ENCODE assay signal across 11 mouse cellular contexts in genomic region chr5:23919892-23920731, GRCm38 (mm10).
DNase-seq lines count a peak whose midpoint lies in the region; ATAC-seq lines count a peak whose summit lies in the region.
"Had no signal": no experiment of that assay in that cellular context is flagged by ENCODE, and none has a peak within 500 bp of the region (broad histone marks: within the 10 kb centered on the region; RNA-seq: fewer than 3 reads in every experiment).

No protein-coding gene starts in this region.

- no peak overlapping the region for H3K9ac ChIP-seq in hindbrain, embryonic 16.5 days (ENCODE audit: low read depth, low read length)
- H3K9ac ChIP-seq: hindbrain, embryonic 15.5 days had no signal

- no peak overlapping the region for H3K27ac ChIP-seq in hindbrain, embryonic 16.5 days (ENCODE audit: low read depth, low read length)
- no peak overlapping the region for H3K27ac ChIP-seq in hindbrain, embryonic 10.5 days
- H3K27ac ChIP-seq: hindbrain, embryonic 15.5 days had no signal

- 49% methylated on average over 7 of the region's 7 CpGs for WGBS in hindbrain, embryonic 16.5 days
- 83% methylated on average over 7 of the region's 7 CpGs for WGBS in hindbrain, embryonic 10.5 days

- no peaks in the 10 kb centered on the region for H3K36me3 ChIP-seq in hindbrain, embryonic 16.5 days (ENCODE audit: control insufficient read depth, insufficient read depth, low read length)
- H3K36me3 ChIP-seq in hindbrain, embryonic 10.5 days, result no peaks in the 10 kb centered on the region
- H3K36me3 ChIP-seq: hindbrain, embryonic 15.5 days had no signal

- no peak overlapping the region for H3K4me2 ChIP-seq in hindbrain, embryonic 16.5 days (ENCODE audit: low read length)
- H3K4me2 ChIP-seq: hindbrain, embryonic 15.5 days had no signal

- no peak overlapping the region for H3K4me3 ChIP-seq in hindbrain, embryonic 16.5 days (ENCODE audit: low read length)
- no peak overlapping the region for H3K4me3 ChIP-seq in hindbrain, embryonic 10.5 days
- H3K4me3 ChIP-seq: hindbrain, embryonic 15.5 days had no signal

- no peaks in the 10 kb centered on the region for H3K27me3 ChIP-seq in hindbrain, embryonic 16.5 days (replicated peaks; ENCODE audit: control insufficient read depth, insufficient read depth, low read length)
- H3K27me3 ChIP-seq in hindbrain, embryonic 10.5 days (ENCODE audit: insufficient read depth, poor library complexity, severe bottlenecking), result no peaks in the 10 kb centered on the region
- H3K27me3 ChIP-seq: hindbrain, embryonic 15.5 days had no signal

- no peaks in the 10 kb centered on the region for H3K9me3 ChIP-seq in hindbrain, embryonic 16.5 days (ENCODE audit: control insufficient read depth, low read length)
- H3K9me3 ChIP-seq in hindbrain, embryonic 10.5 days, result no peaks in the 10 kb centered on the region
- H3K9me3 ChIP-seq: hindbrain, embryonic 15.5 days had no signal

- DNase-seq in hindbrain, embryonic 10.5 days (ENCODE audit: low spot score), result no peak
- DNase-seq in retina, postnatal 1 day, result peak; percentile 11
- DNase-seq in retina, embryonic 14.5 days (ENCODE audit: low spot score), result no peak
- DNase-seq in kidney, postnatal 10 days, result peak; percentile 19
- DNase-seq in lung, postnatal 36 days, result peak; percentile 46
- no peak for DNase-seq in layer of hippocampus, adult 9-11 months
- no peak for DNase-seq in ovary, postnatal 10 days (ENCODE audit: low spot score)
- DNase-seq: adrenal gland, postnatal 36 days; cerebellum, adult 9-10 months had no signal

- 0 out of 2 replicates have a peak, but pooled peaks have one; percentile 45 for ATAC-seq in hindbrain, embryonic 16.5 days

- no peaks in the 10 kb centered on the region for H3K4me1 ChIP-seq in hindbrain, embryonic 16.5 days (ENCODE audit: control insufficient read depth, insufficient read depth, low read depth, low read length)
- H3K4me1 ChIP-seq in hindbrain, embryonic 10.5 days (replicated peaks), result no peaks in the 10 kb centered on the region

Comparison
In these comparisons a context has a peak if more than half of its experiments do, and no peak if none do; other contexts are left out.
1. DNase-seq: peak in retina, postnatal 1 day (single experiment), kidney, postnatal 10 days (single experiment) and lung, postnatal 36 days (single experiment); none in hindbrain, embryonic 10.5 days (single experiment), retina, embryonic 14.5 days (single experiment), layer of hippocampus, adult 9-11 months (single experiment) and ovary, postnatal 10 days (single experiment).